Mouse (Mus musculus): ENCODE data around the gene Gnai2.
A peak's percentile ranks its signal among the peaks of the same experiment; 100 is the strongest.

Gene Gnai2

GRCm38 (mm10) chr9:107608741-107609432 is 26.3 kb downstream of the Gnai2 start, which contains the start of gene Sema3b:
Gene Sema3b, minus strand, starts transcription at chr9:107609229.
- no peak for DNase-seq

GRCm38 (mm10) chr9:107607653-107608245 is 27.4 kb downstream of the Gnai2 start:
- no peak for DNase-seq

GRCm38 (mm10) chr9:107607036-107607435 is 28.1 kb downstream of the Gnai2 start:
- DNase-seq = no peak

GRCm38 (mm10) chr9:107606591-107606990 is 28.6 kb downstream of the Gnai2 start:
- no peak for DNase-seq

GRCm38 (mm10) chr9:107605041-107605661 is 30.0 kb downstream of the Gnai2 start:
- DNase-seq = no peak

- DNase-seq = no peak
Measured at GRCm38 (mm10) chr9:107603251-107603650, 31.9 kb downstream of the Gnai2 start.

GRCm38 (mm10) chr9:107602068-107602648 is 33.0 kb downstream of the Gnai2 start:
- peak; percentile 74 to 79 for DNase-seq

- DNase-seq = no peak
Measured at GRCm38 (mm10) chr9:107601275-107601674, 33.9 kb downstream of the Gnai2 start.

GRCm38 (mm10) chr9:107600745-107601144 is 34.4 kb downstream of the Gnai2 start:
- no peak for DNase-seq

- no peak for DNase-seq
Measured at GRCm38 (mm10) chr9:107599842-107600241, 35.3 kb downstream of the Gnai2 start.

GRCm38 (mm10) chr9:107599433-107599832 is 35.7 kb downstream of the Gnai2 start:
- DNase-seq = no peak

GRCm38 (mm10) chr9:107598385-107598784 is 36.8 kb downstream of the Gnai2 start:
- no peak for DNase-seq

GRCm38 (mm10) chr9:107596619-107597569 is 38.3 kb downstream of the Gnai2 start:
- DNase-seq = no peak

- no peak for DNase-seq
Measured at GRCm38 (mm10) chr9:107594281-107595062, 40.7 kb downstream of the Gnai2 start.

GRCm38 (mm10) chr9:107593101-107593976 is 41.8 kb downstream of the Gnai2 start:
- DNase-seq = no peak

GRCm38 (mm10) chr9:107590773-107591060 is 44.5 kb downstream of the Gnai2 start:
- DNase-seq = no peak

- DNase-seq = no peak
Measured at GRCm38 (mm10) chr9:107590058-107590772, 45.0 kb downstream of the Gnai2 start.

- no peak for DNase-seq
Measured at GRCm38 (mm10) chr9:107587833-107588639, 47.1 kb downstream of the Gnai2 start.
